Mouse (Mus musculus): ENCODE measurements at regions not wholly inside any gene's neighbourhood (a gene's known extent, or its start where the extent isn't known, plus 50 kb on each side); places are given as distances from the start of the nearest gene placed in this dataset.

DNA sequence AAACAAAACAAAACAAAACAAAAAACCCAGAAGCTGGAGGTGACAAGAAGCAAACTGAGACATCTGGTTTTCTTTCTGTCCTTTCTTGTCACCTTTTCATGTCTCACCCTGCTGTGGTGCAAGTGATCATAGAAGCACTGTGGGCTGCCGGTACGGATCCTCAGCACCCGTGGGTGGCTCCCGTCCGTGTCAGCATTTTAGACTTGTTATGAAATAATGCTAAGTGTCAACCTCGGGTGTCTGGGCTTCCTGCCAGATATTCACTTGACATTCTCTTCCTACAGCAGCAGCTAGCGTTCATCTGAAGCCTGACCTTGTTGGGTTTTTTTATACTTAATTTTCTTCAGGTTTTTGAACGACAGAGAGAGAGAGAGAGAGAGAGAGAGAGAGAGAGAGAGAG, 404.7 kb downstream of the Pla2g4a start:
- no peaks in the 10 kb centered on the region for H3K79me2 ChIP-seq (replicated peaks; ENCODE audit: control insufficient read depth, insufficient read depth, low read length)
- no peaks in the 10 kb centered on the region for H3K27me3 ChIP-seq (ENCODE audit: control insufficient read depth, insufficient read depth, low read length)
- H3K36me3 ChIP-seq (ENCODE audit: control insufficient read depth, insufficient read depth, low read length): no peaks in the 10 kb centered on the region
- intact Hi-C loops (cut with DNase I): no loop called here
- WGBS: 35% methylated on average over 8 of the region's 8 CpGs
- H3K27ac ChIP-seq: no peak overlapping the region
- peak; percentile 28 to 32 for DNase-seq
- H3K4me1 ChIP-seq (ENCODE audit: control insufficient read depth, insufficient read depth, low read length): no peaks in the 10 kb centered on the region
- no peak for TF ChIP-seq POLR2A (IDR thresholded peaks at IDR 0.05; ENCODE audit: insufficient read depth, low read depth, low read length)
- TF ChIP-seq EP300 (IDR thresholded peaks at IDR 0.05; ENCODE audit: insufficient read depth, low read depth, low read length): no peak
- no peak for TF ChIP-seq CTCF (IDR thresholded peaks at IDR 0.05)
- H3K9ac ChIP-seq (ENCODE audit: low read depth, low read length): no peak overlapping the region
- H3K4me3 ChIP-seq: no peak overlapping the region

DNA sequence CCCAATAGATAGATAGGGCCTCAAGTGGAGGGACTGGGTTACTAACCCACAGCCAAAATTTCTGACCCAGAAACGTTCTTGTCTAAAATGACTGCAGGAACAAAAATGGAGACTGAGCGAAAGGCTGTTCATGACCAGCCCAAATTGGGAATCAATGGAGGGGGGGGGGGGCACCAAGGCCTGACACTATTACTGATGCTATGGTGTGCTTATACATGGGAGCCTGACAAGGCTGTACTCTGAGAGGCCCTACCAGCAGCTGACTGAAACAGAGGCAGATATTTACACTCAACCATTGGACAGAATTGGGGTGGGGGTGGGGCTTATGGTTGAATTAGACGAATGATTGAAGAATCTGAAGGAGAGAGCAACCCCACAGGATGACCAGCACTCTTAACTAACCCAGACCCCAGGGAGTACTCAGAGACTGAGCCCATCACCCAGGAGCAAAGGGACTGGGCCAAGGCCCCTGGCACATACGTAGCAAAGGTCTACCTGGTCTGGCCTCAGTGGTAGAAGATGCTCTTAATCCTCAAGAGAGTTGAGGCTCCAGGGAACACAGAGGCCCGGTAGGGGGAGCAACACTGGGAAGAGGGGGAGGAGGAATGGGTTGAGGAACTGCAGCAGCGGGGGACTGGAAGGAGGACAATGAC, 405.6 kb downstream of the Pla2g4a start:
- Histone ChIP-seq H3K27ac (no peak overlapping the region), H3K36me3 (ENCODE audit: control insufficient read depth, insufficient read depth, low read length) (no peaks in the 10 kb centered on the region), H3K9ac (ENCODE audit: low read depth, low read length) (no peak overlapping the region), H3K27me3 (ENCODE audit: control insufficient read depth, insufficient read depth, low read length) (no peaks in the 10 kb centered on the region), H3K4me3 (no peak overlapping the region), H3K79me2 (replicated peaks; ENCODE audit: control insufficient read depth, insufficient read depth, low read length) (no peaks in the 10 kb centered on the region), H3K4me1 (ENCODE audit: control insufficient read depth, insufficient read depth, low read length) (no peaks in the 10 kb centered on the region)
- 70% methylated on average over 6 of the region's 6 CpGs for WGBS
- TF ChIP-seq EP300 (IDR thresholded peaks at IDR 0.05; ENCODE audit: insufficient read depth, low read depth, low read length) (no peak), POLR2A (IDR thresholded peaks at IDR 0.05; ENCODE audit: insufficient read depth, low read depth, low read length) (no peak), CTCF (IDR thresholded peaks at IDR 0.05) (no peak)
- DNase-seq: no peak
- intact Hi-C loops (cut with DNase I): no loop called here

DNA sequence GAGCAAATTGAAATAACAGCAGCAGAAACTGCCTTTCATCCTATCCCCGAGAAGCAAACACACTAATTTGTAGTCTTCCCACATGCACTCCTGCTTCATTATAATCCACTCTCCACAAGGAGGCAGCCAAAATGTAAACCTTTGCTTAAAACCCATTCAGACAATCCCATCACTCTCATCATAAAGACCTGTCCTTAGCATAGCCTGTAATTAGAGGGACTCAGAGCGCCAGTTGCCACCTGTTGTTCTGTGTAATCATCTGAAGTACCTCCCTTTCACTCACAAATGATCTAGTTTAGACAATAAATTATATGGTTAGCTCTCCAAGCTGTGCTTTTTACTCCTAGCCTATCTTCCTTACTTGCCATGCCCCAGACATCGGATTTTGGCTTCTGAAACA, 415.0 kb downstream of the Pla2g4a start:
- intact Hi-C loops (cut with DNase I): loop anchor here (10.0 kb wide), 1 partner anchor 171 kb away; no protein-coding TSS in a partner anchor
- no peak overlapping the region for H3K9ac ChIP-seq (ENCODE audit: low read depth, low read length)
- 78% methylated on average over 3 of the region's 3 CpGs for WGBS
- H3K27me3 ChIP-seq (ENCODE audit: control insufficient read depth, insufficient read depth, low read length): no peaks in the 10 kb centered on the region
- no peak overlapping the region for H3K4me3 ChIP-seq
- no peaks in the 10 kb centered on the region for H3K36me3 ChIP-seq (ENCODE audit: control insufficient read depth, insufficient read depth, low read length)
- no peak overlapping the region for H3K27ac ChIP-seq
- no peak for DNase-seq
- no peaks in the 10 kb centered on the region for H3K4me1 ChIP-seq (ENCODE audit: control insufficient read depth, insufficient read depth, low read length)
- TF ChIP-seq EP300 (IDR thresholded peaks at IDR 0.05; ENCODE audit: insufficient read depth, low read depth, low read length) (no peak), CTCF (IDR thresholded peaks at IDR 0.05) (no peak), POLR2A (IDR thresholded peaks at IDR 0.05; ENCODE audit: insufficient read depth, low read depth, low read length) (no peak)
- no peaks in the 10 kb centered on the region for H3K79me2 ChIP-seq (replicated peaks; ENCODE audit: control insufficient read depth, insufficient read depth, low read length)

DNA sequence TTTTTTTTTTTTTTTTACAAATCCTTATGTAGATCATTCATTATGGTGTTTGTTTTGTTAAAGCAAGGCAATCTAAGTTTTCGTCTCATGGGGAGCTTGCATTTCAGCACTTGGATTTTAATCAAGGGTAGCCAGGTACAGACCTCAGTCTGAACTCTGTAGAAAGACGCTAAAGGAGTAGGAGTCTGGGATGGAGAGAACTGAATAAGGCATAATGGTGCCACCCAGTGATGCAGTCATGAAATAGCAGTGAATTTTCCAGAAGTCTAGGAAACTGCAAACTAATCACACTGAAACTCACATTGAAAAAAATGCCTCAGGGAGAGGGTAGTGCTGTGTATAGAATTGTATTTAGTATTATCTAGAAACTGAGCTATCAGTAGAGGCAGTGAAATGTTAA, 419.7 kb downstream of the Pla2g4a start:
- no peak for DNase-seq

DNA sequence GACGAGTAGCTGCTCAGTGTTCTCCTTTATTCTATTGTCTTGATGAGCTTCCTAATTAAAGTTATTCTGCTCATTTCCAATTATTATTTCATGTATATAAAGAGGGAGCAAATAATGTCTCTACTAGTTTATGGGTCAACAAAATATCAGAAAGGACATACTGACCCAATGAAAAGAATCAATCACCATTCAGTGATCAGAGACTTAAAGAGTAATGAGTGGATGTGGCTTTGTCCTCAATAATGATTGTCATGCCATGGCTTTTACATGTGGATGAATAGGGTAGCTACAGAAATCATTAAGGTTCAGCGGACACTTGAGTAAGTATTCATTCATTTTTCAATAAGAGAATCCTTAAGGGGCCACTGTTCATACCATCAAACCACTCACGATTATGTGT, 427.4 kb downstream of the Pla2g4a start:
- no peak overlapping the region for H3K27ac ChIP-seq
- intact Hi-C loops (cut with DNase I): no loop called here
- no peaks in the 10 kb centered on the region for H3K27me3 ChIP-seq (ENCODE audit: control insufficient read depth, insufficient read depth, low read length)
- no peak overlapping the region for H3K9ac ChIP-seq (ENCODE audit: low read depth, low read length)
- no peaks in the 10 kb centered on the region for H3K79me2 ChIP-seq (replicated peaks; ENCODE audit: control insufficient read depth, insufficient read depth, low read length)
- 79% methylated on average over 3 of the region's 3 CpGs for WGBS
- H3K36me3 ChIP-seq (ENCODE audit: control insufficient read depth, insufficient read depth, low read length): no peaks in the 10 kb centered on the region
- no peak overlapping the region for H3K4me3 ChIP-seq
- no peaks in the 10 kb centered on the region for H3K4me1 ChIP-seq (ENCODE audit: control insufficient read depth, insufficient read depth, low read length)
- TF ChIP-seq POLR2A (IDR thresholded peaks at IDR 0.05; ENCODE audit: insufficient read depth, low read depth, low read length): no peak
- TF ChIP-seq CTCF (IDR thresholded peaks at IDR 0.05): no peak
- no peak for TF ChIP-seq EP300 (IDR thresholded peaks at IDR 0.05; ENCODE audit: insufficient read depth, low read depth, low read length)
- no peak for DNase-seq

More for the DNA sequence above, 419.7 kb downstream of the Pla2g4a start:
- Histone ChIP-seq H3K27me3 (ENCODE audit: control insufficient read depth, insufficient read depth, low read length) (no peaks in the 10 kb centered on the region), H3K36me3 (ENCODE audit: control insufficient read depth, insufficient read depth, low read length) (no peaks in the 10 kb centered on the region), H3K4me1 (ENCODE audit: control insufficient read depth, insufficient read depth, low read length) (no peaks in the 10 kb centered on the region), H3K79me2 (replicated peaks; ENCODE audit: control insufficient read depth, insufficient read depth, low read length) (no peaks in the 10 kb centered on the region), H3K4me3 (no peak overlapping the region), H3K9ac (ENCODE audit: low read depth, low read length) (no peak overlapping the region), H3K27ac (no peak overlapping the region)
- TF ChIP-seq EP300 (IDR thresholded peaks at IDR 0.05; ENCODE audit: insufficient read depth, low read depth, low read length) (no peak), CTCF (IDR thresholded peaks at IDR 0.05) (peak; percentile 67), POLR2A (IDR thresholded peaks at IDR 0.05; ENCODE audit: insufficient read depth, low read depth, low read length) (no peak)
- intact Hi-C loops (cut with DNase I): loop anchor here (10.0 kb wide), 1 partner anchor 167 kb away; no protein-coding TSS in a partner anchor
- WGBS: 37% methylated on average over 2 of the region's 2 CpGs

Data from heart, adult 2 months (tissue).